Mouse (Mus musculus) lung, adult 2 months (tissue): ENCODE measurements around the gene Rasl11a. TPM values are rescaled to one million over a fixed set of nuclear protein-coding genes. Genes with fewer than 3 reads are reported as not detected.
A peak's percentile ranks its signal among the peaks of the same experiment; 100 is the strongest.
"Not testable (repeated sequence)": the region's sequence is repeated elsewhere in the genome, so short reads cannot be mapped to it uniquely, and the experiment has no call there.

ENCODE experiments used
- DNase-seq: peaks from one replicate; pipeline ENCODE4 v3.0.0; 2022
- H3K4me1 ChIP-seq: fragments of 200-500 bp; 2 replicates; pipeline ENCODE4 v1.6.1; 2011; ENCODE audit warnings: low read length; ENCODE audit not compliant: control insufficient read depth, insufficient read depth
- H3K4me3 ChIP-seq: fragments of 200-500 bp; replicated peaks from 2 replicates; pipeline ENCODE3; 2011; ENCODE audit warnings: low read depth, mild to moderate bottlenecking, control low read depth, low read length; ENCODE audit errors: extremely low read depth
- CTCF ChIP-seq: fragments of 200-500 bp; IDR thresholded peaks from 2 replicates; pipeline ENCODE4 v1.5.1; 2011; ENCODE audit warnings: mild to moderate bottlenecking, low read length, control low read depth; ENCODE audit not compliant: insufficient read depth
- POLR2A ChIP-seq: fragments of 200-500 bp; IDR thresholded peaks from 2 replicates; pipeline ENCODE4 v1.6.1; 2011; ENCODE audit warnings: low read depth, mild to moderate bottlenecking, control low read depth, low read length, borderline replicate concordance; ENCODE audit errors: extremely low read depth
- WGBS: fragments of 180-500 bp; shearing (Covaris S2); methylation state at CpG from one replicate; pipeline ENCODE4 v1.1.7; 2018; 5-methylcytosine and 5-hydroxymethylcytosine counted together
- polyA plus RNA-seq: library from polyadenylated mRNA; depleted of rRNA; stranded (reverse); fragments of >200 nt; gene quantifications from 2 replicates; pipeline ENCODE4 v1.2.3, GENCODE M21; 2012; rRNA removed

Rasl11a gene
- polyA plus RNA-seq, 1 experiment, result 26.7 TPM

DNA sequence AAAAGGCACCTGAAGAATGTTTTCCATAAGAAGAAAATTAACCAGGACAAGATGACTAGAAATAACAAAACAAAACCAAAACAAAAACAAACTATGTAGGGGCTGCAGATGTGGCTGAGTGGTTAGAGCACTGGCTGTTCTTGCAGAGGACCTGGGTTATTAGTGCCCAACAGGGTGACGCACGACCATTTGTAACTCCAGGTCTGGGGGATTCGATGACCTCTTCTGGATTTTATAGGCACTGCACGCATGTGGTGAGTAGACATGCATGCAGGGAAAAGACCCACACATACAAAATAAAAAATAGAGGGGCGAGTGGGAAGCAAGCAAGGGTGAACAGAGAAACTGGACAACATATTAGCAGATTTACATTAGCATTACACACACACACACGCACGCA lies 38.2 kb downstream of the Rasl11a start:
- WGBS, result 71% methylated on average over 7 of the region's 7 CpGs
- no peak for TF ChIP-seq POLR2A
- TF ChIP-seq CTCF, result no peak
- Histone ChIP-seq H3K4me3 (no peak overlapping the region), H3K4me1 (no peaks in the 10 kb centered on the region)
- no peak for DNase-seq

DNA sequence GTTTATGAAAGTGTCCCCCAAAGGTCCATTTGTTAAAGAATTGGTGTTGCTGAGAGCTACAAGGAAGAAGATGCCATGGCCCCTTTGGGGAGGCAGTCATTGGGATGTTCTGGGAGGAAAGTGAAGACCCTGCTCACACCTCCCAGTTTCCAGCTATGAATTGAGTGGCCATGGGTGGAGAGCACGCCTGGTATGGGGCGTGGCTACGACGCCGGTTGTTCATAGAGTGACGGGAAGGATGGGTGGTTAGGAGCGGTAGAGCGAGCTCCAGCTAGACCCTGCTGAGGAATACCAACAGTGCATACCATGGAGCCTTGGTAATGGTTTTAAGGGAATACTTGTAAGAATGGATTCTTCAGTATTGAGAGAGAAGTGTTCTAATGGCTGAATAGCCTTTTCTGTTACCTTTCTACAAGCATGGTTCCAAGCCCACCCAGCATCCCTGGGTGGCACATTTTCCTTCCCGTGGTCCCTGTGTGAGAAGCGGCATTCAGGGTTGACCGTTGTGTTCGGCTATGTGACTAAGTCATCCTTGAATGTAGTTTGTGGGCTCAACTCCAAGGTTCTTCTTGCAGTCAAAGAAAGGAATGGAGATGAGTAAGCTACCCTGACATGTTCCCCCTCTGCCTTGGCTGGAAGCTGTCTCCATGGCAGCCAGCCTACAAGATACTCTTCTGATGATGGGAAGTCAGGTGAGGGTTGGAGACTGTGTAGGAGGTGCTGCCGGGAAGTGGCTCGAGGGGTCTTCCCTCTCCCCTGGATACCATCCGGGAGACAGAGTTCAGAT lies 38.8 kb downstream of the Rasl11a start:
- DNase-seq, result no peak
- WGBS, result 80% methylated on average over 15 of the region's 15 CpGs
- no peaks in the 10 kb centered on the region for H3K4me1 ChIP-seq
- H3K4me3 ChIP-seq, result no peak overlapping the region
- TF ChIP-seq POLR2A (no peak), CTCF (no peak)

DNA sequence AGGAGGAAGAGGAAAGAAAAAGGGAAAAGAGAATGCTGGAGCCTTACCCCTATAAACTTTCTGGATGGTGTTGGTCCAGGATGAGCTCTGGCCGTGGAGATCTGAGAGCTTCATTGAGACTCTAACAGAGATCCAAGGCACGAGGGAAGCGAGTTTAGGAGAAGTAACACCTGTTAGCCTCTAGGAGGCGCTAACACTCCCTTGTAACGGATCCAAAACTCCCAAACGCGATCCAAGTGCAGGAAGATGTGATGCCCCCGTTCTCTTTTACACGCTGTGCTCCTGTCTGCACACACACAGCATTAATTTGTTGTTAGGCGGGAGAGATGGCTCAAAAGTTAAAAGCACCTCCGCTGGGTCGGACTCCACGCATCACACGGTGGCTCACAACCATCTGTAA lies 46.3 kb downstream of the Rasl11a start:
- DNase-seq, result no peak
- 14% methylated on average over 14 of the region's 14 CpGs for WGBS
- Histone ChIP-seq H3K4me3 (no peak overlapping the region), H3K4me1 (no peaks in the 10 kb centered on the region)
- TF ChIP-seq CTCF, result peak; percentile 54
- no peak for TF ChIP-seq POLR2A

DNA sequence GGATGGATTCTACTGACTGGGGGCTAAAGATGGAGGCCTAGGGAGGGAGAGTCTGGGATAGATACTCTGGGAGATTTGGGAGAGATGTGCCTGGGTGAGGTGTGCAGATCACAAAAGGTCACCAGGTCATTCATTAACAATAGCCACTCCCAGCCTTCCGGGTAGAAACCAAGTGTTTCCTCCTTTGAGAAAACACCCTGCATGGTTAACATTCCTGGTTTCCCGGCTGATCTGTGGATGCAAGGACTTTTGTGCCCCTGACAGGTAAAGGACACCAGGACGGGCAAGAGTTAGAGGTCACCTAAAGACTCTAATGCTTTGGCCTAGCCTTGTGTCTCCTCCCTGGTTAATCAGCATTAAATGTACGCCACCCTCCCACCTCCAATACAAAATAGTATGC lies 48.0 kb downstream of the Rasl11a start:
- WGBS, result 79% methylated on average over 4 of the region's 4 CpGs
- DNase-seq, result no peak
- Histone ChIP-seq H3K4me1 (no peaks in the 10 kb centered on the region; the same call in 1 of the 2 replicates), H3K4me3 (no peak overlapping the region)
- no peak for TF ChIP-seq POLR2A
- no peak for TF ChIP-seq CTCF

DNA sequence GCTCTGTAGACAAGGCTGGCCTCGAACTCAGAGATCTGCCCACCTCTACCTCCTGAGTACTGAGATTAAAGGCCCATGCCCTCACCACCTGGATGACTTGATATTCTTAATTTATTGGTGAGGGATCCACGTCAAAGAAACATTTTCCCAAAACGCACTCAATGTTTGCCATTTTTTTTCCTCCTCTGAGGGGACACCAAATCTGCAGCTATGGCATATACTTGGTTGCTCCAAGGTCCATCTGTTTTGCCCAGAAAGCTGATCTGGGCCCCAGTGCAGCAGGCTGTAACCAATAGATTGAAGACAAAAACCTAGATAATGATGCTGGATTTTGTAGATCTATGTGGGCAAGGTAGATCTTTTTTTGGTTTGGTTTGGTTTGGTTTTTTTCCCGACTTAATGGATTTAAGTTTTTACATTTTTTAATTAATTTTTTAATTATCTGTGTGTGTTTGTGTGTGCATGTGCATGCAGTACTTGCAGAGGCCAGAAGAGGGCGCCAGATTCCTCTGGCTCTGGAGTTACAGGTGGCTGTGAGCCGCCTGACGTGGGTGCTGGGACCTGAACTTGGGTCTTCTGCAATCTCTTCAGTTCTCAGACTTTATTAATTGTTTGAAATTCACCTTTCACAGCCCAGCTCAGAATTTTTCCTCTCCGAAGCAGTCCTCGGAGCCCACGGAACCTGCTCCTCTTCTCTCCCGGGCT lies 48.8 kb downstream of the Rasl11a start:
- Histone ChIP-seq H3K4me3 (no peak overlapping the region), H3K4me1 (no peaks in the 10 kb centered on the region; the same call in 1 of the 2 replicates)
- TF ChIP-seq POLR2A (no peak), CTCF (peak; percentile 30; the same call in 1 of the 2 replicates)
- DNase-seq, result no peak
- 89% methylated on average over 11 of the region's 11 CpGs for WGBS

DNA sequence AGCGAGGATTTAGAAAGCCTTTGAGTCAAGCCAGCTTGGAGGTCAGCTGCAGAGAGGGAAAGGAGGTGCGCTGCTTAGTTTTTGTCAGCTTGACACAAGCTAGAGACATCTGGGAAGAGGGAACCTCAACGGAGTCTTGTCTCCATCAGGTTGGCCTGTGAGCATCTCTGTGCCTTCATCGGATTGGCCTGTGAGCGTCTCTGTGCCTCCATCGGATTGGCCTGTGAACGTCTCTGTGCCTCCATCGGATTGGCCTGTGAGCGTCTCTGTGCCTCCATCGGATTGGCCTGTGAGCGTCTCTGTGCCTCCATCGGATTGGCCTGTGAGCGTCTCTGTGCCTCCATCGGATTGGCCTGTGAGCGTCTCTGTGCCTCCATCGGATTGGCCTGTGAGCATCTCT lies 50.8 kb downstream of the Rasl11a start:
- H3K4me3 ChIP-seq, H3K4me1 ChIP-seq, DNase-seq: not testable (repeated sequence)
- WGBS, result 96% methylated on average over 14 of the region's 16 CpGs

DNA sequence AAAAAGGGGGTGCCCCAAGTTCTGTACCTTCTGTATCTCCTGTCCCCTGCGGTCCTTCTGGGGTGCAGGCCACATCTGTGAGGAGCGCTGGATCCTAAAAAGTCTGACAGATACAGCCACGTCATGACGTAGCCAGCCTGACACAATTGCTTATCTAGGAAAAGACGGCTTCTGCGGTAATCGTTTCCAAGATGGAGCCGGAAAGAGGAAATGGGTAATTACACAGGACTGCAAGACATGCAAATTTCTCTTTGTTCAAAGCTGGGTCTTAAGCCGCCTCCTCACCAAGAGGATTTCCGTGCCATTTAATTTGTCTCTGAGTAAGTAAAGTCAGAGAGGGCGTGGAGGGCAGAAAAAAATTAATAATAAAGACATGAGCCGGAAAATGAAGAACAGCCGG lies 52.1 kb downstream of the Rasl11a start:
- TF ChIP-seq POLR2A, result no peak
- no peak for TF ChIP-seq CTCF
- H3K4me1 ChIP-seq, result no peaks in the 10 kb centered on the region; the same call in 1 of the 2 replicates
- DNase-seq, result no peak
- H3K4me3 ChIP-seq, result no peak overlapping the region
- 47% methylated on average over 13 of the region's 13 CpGs for WGBS

Other genes starting within 250 kb of the Rasl11a start
- gene Usp12, start 50.1 kb upstream of the Rasl11a start, polyA plus RNA-seq, result 9.8 and 14.9 TPM in 2 replicates
- gene Rpl21, start 12.2 kb upstream of the Rasl11a start, polyA plus RNA-seq, result 43.4 and 72.0 TPM in 2 replicates
- 35.2 and 52.8 TPM in 2 replicates for gene Gtf3a, start 103.6 kb downstream of the Rasl11a start, polyA plus RNA-seq
- gene Mtif3, start 118.7 kb downstream of the Rasl11a start, polyA plus RNA-seq, result 7.8 and 8.6 TPM in 2 replicates
- gene Lnx2, start 231.5 kb downstream of the Rasl11a start, polyA plus RNA-seq, result 57.3 and 80.7 TPM in 2 replicates
- 31.6 and 36.8 TPM in 2 replicates for gene Polr1d, start 232.0 kb downstream of the Rasl11a start, polyA plus RNA-seq